Mouse (Mus musculus) forebrain, embryonic 14.5 days (tissue): Measurements from ENCODE around the gene Nes. TPM values are rescaled to one million over a fixed set of nuclear protein-coding genes. Genes with fewer than 3 reads are reported as not detected.

ENCODE experiments used
- ATAC-seq: fragments of 200-750 bp; cut with Nextera tagmentation; 2 replicates; pipeline ENCODE4 v1.8.0; 2017; ENCODE audit warnings: mild to moderate bottlenecking, moderate library complexity
- DNase-seq: peaks from one replicate; pipeline ENCODE4 v3.0.0-alpha.2; 2015; ENCODE audit warnings: low spot score
- H3K27ac ChIP-seq: fragments of 300-500 bp; sonication (generic); 2 replicates; pipeline ENCODE4 v1.5.1; 2014; ENCODE audit warnings: low read depth, mild to moderate bottlenecking, control low read depth, low read length, moderate library complexity
- H3K27me3 ChIP-seq: fragments of 300-500 bp; sonication (generic); replicated peaks from 2 replicates; pipeline ENCODE4 v1.6.1; 2014; ENCODE audit warnings: low read length, control low read depth, mixed read lengths; ENCODE audit not compliant: control insufficient read depth, insufficient read depth
- H3K36me3 ChIP-seq: fragments of 300-500 bp; sonication (generic); 2 replicates; pipeline ENCODE4 v1.6.1; 2014; ENCODE audit warnings: low read length, control low read depth; ENCODE audit not compliant: control insufficient read depth, insufficient read depth
- H3K4me1 ChIP-seq: fragments of 300-500 bp; sonication (generic); 2 replicates; pipeline ENCODE4 v1.6.1; 2014; ENCODE audit warnings: antibody characterized with exemption, low read length, control low read depth; ENCODE audit not compliant: control insufficient read depth, insufficient read depth
- H3K4me2 ChIP-seq: fragments of 300-500 bp; sonication (generic); 2 replicates; pipeline ENCODE4 v1.6.1; 2014; ENCODE audit warnings: mild to moderate bottlenecking, control low read depth, low read length
- H3K4me3 ChIP-seq: fragments of 300-500 bp; sonication (generic); 2 replicates; pipeline ENCODE4 v1.5.1; 2014; ENCODE audit warnings: low read depth, low read length, control low read depth
- H3K9ac ChIP-seq: fragments of 300-500 bp; sonication (generic); 2 replicates; pipeline ENCODE4 v1.6.1; 2014; ENCODE audit warnings: mild to moderate bottlenecking, low read length, control low read depth, moderate library complexity
- H3K9me3 ChIP-seq: fragments of 300-500 bp; sonication (generic); replicated peaks from 2 replicates; pipeline ENCODE4 v1.6.1; 2016; ENCODE audit warnings: low read length, control low read depth, mixed read lengths; ENCODE audit not compliant: control insufficient read depth
- WGBS: fragments of 180-500 bp; shearing (Covaris S2); extraction: QIAGEN DNeasy Blood & Tissue Kit; methylation state at CpG from one replicate; pipeline ENCODE4 v1.1.7; 2014; 5-methylcytosine and 5-hydroxymethylcytosine counted together
- polyA plus RNA-seq: library from polyadenylated mRNA; unstranded; fragments of >200 nt; fragmentation: Nextera tagmentation; extraction: Ambion mirVana; gene quantifications from 2 replicates; pipeline ENCODE4 v1.2.1, GENCODE M21; 2014

The Nes gene
- polyA plus RNA-seq, 1 experiment from 2014 or later = 23.1 TPM

DNA sequence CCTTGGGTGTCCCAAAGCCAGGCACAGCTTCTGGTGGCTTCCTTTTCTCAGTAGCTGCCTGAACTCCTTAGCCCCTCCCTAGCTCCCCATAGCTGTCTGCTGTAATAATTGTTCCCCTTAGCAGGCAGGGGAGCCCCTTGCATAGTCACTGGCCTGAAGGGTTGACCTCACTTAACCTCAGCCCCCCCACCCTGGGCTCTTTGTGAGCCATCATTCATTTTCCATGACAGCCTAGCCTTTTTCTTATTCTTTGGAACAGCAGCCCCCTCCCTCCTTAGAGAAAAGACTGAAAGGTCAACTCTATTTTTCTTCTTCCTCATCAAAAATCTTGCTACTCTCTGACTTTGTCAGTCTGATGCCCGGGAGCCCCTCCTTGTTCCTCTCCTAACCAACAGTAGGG lies 11.9 kb upstream of the Nes start:
- no peaks in the 10 kb centered on the region for H3K27me3 ChIP-seq
- H3K4me3 ChIP-seq = no peak overlapping the region
- ATAC-seq = no peak
- no peaks in the 10 kb centered on the region for H3K36me3 ChIP-seq
- H3K4me1 ChIP-seq = peaks cover 11% of the 10 kb centered on the region; the same call in 1 of the 2 replicates
- H3K4me2 ChIP-seq = no peak overlapping the region
- DNase-seq = no peak
- WGBS = 39% methylated on average over 1 of the region's 1 CpGs
- H3K9me3 ChIP-seq = no peaks in the 10 kb centered on the region
- 0 out of 2 replicates have a peak overlapping the region, but pooled peaks have one; percentile 3 for H3K27ac ChIP-seq
- no peak overlapping the region for H3K9ac ChIP-seq

DNA sequence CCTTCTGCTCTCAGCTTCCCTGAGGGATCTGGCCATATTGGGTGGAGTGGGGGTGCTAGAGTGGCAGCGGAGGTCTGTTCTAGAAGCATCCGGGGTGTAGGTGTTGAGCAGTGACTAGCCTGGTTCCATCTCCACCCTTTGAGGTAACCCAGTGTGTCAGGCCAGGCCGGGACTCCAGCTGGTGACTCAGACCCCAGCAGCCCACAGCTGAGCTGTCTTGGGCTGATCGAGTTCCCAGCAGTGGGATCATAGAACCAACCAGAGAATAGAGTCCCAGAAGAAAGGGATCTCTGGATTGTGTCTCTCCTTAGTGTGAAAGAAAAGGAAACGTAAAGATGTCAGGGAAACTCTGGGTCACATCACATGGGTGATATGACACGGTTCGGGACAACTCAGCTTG lies 11.5 kb upstream of the Nes start:
- H3K27ac ChIP-seq = peak overlapping the region; percentile 3; the same call in 1 of the 2 replicates
- H3K27me3 ChIP-seq = no peaks in the 10 kb centered on the region
- H3K4me2 ChIP-seq = no peak overlapping the region
- H3K9me3 ChIP-seq = no peaks in the 10 kb centered on the region
- 66% methylated on average over 7 of the region's 7 CpGs for WGBS
- H3K9ac ChIP-seq = no peak overlapping the region
- ATAC-seq (no peak), DNase-seq (no peak)
- no peaks in the 10 kb centered on the region for H3K36me3 ChIP-seq
- no peak overlapping the region for H3K4me3 ChIP-seq
- peaks cover 11% of the 10 kb centered on the region; the same call in 1 of the 2 replicates for H3K4me1 ChIP-seq

DNA sequence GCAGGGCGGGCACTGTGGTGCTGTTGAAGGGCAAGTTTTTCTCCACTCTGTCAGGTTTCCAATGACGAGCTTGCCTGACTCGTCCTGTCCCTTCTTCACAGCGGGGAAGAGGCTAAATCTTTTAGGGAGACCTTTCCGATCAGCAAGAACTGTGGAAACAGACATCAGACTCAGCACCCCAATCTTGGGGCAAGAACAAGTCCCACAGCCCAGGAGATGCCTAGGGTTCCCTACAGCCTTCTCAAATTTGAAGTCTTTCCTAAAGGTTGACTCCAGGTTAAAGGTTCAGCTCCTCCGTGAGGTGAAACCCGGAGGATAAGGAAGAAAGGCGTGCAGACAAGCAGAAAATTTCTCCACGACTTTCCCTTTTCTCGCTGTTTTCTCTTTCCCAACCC lies 10.7 kb upstream of the Nes start:
- peak; percentile 5; the same call in 1 of the 2 replicates for ATAC-seq
- H3K36me3 ChIP-seq = no peaks in the 10 kb centered on the region
- peak overlapping the region; percentile 95 for H3K27ac ChIP-seq
- H3K4me2 ChIP-seq = peak overlapping the region; percentile 76
- H3K9ac ChIP-seq = peak overlapping the region; percentile 79
- 3% methylated on average over 10 of the region's 10 CpGs for WGBS
- H3K27me3 ChIP-seq = no peaks in the 10 kb centered on the region
- H3K9me3 ChIP-seq = no peaks in the 10 kb centered on the region
- H3K4me3 ChIP-seq = peak overlapping the region; percentile 40
- H3K4me1 ChIP-seq = peaks cover 11% of the 10 kb centered on the region; the same call in 1 of the 2 replicates
- DNase-seq = no peak

DNA sequence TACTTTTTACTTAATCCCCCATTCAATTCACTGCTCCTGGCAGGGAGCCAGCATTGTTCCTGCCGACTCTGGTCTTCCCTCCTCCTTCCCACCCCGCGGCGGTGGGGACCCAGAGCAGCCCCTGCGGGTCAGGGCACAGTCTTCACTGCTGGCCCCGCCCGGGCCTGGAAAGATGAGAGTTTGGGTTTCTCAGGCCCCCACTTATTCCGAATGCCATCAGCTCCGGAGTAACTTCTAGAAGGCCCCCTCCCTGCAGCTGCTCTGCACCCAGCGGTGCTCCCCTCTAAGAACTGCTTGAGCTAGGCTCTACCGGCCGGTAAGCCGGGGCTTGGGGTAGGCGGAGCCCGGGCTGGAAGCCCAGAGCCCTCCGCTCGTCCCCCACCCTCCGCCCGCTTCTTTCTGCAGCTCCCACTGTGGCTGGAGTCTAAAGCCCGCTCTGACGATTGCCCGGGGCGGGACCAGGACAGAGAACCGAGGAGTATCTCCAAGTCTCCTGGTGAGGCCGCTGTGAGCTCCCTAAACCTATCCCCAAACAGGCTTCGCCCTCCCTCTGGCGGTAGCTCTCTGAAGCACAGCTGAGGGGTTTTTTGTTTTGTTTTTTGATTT lies 10.2 kb upstream of the Nes start:
- ATAC-seq = peak; percentile 99
- Histone ChIP-seq H3K36me3 (no peaks in the 10 kb centered on the region), H3K9ac (peak overlapping the region; percentile 79), H3K27me3 (no peaks in the 10 kb centered on the region), H3K9me3 (no peaks in the 10 kb centered on the region), H3K4me1 (peaks cover 11% of the 10 kb centered on the region; the same call in 1 of the 2 replicates), H3K4me3 (peak overlapping the region; percentile 40), H3K4me2 (peak overlapping the region; percentile 76), H3K27ac (peak overlapping the region; percentile 95)
- under 1% methylated on average over 27 of the region's 27 CpGs for WGBS
- peak; percentile 98 for DNase-seq

DNA sequence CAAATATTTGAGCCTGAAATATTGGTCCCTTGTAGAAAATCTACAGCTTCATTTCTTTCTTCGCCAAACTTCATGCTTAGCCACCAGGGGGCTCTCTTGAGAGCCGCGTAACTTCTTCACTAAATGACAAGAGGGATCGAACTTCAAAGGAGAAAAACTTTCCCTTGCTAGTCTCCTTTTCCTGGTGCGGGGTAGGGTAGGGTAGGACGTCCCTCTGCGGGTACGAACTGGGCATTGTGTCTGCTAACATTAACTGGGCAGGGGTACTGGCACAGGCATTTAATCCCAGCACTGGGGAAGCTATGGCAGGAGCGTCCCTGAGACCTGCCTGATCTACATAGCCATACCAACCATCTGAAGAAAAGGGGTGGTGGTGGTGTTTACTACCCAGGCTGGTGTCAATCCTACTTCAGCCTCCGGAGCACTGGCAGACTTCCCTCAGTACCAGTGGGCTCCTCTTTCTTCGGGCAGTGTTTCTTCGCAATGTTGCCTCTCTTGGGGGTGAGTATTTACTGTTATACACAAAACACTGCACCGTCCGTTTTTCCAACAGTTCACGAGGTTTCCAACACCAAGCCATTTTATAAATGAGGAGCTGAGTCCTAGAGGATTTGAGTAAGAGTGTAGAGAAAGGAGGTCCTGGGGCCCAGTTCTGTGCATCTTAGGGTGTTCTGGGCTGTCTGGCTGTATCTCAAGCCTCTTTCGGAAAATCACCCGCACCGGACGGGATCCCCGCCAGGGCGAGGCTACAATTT lies 517 bp upstream of the Nes start:
- Histone ChIP-seq H3K27me3 (no peaks in the 10 kb centered on the region), H3K27ac (peak overlapping the region; percentile 56; the same call in 1 of the 2 replicates), H3K4me1 (peaks cover 31% of the 10 kb centered on the region), H3K36me3 (peaks cover 3% of the 10 kb centered on the region), H3K4me3 (peak overlapping the region; percentile 67), H3K9ac (peak overlapping the region; percentile 84), H3K4me2 (peak overlapping the region; percentile 94), H3K9me3 (no peaks in the 10 kb centered on the region)
- ATAC-seq (peak; percentile 6; the same call in 1 of the 2 replicates), DNase-seq (peak; percentile 87)
- WGBS = 0% methylated on average over 21 of the region's 21 CpGs

DNA sequence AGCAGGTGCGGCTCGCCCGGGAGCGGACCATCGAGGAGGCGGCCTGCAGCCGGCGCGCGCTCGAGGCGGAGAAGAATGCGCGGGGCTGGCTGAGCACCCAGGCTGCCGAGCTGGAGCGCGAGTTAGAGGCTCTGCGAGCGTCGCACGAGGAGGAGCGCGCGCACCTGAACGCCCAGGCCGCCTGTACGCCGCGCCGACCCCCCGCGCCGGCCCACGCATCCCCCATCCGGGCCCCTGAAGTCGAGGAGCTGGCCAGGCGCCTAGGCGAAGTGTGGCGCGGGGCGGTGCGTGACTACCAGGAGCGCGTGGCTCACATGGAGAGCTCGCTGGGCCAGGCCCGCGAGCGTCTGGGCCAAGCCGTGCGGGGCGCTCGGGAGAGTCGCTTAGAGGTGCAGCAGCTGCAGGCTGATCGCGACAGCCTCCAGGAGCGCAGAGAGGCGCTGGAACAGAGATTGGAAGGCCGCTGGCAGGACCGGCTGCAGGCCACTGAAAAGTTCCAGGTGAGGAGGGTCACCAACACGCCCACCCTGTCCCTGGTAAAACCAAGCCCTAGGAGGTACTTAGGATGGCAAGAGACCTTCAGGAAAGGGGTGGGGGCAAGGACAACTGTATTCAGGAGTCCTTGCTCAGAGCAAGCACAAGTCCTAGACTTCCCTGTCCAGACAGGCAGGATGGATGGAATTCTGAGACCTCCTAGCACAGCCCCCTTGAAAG lies 768 bp downstream of the Nes start:
- Histone ChIP-seq H3K27me3 (no peaks in the 10 kb centered on the region), H3K36me3 (peaks cover 14% of the 10 kb centered on the region), H3K4me1 (peaks cover 31% of the 10 kb centered on the region), H3K4me3 (peak overlapping the region; percentile 67), H3K4me2 (peak overlapping the region; percentile 94), H3K27ac (peak overlapping the region; percentile 94), H3K9ac (peak overlapping the region; percentile 84), H3K9me3 (no peaks in the 10 kb centered on the region)
- DNase-seq (peak; percentile 48), ATAC-seq (peak; percentile 15; the same call in 1 of the 2 replicates)
- WGBS = under 1% methylated on average over 60 of the region's 60 CpGs

DNA sequence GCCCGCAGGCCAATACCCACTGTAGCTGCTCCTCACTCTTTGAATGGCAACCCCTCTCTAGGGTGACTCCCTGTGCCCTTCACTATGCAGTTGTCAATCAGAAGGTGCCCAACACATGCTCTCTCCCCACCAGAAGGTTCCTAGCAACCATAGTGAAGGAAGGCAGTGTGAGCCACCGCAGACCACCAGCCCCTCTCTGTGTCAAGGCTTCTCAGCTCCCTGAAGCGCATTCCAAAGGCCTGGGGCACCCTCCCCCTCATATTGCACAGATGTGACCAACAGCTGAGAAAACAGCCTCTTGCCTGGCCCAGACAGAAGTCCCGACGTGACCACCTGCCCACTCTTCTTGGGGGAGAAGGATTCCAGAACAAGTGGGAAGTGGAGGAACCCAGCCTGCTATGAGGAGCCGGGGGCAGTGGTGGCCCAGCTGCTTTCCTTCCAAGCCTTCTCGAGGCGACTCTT lies 1.4 kb downstream of the Nes start:
- Histone ChIP-seq H3K27ac (peak overlapping the region; percentile 94), H3K9ac (peak overlapping the region; percentile 84), H3K27me3 (no peaks in the 10 kb centered on the region), H3K4me1 (peaks cover 31% of the 10 kb centered on the region), H3K4me3 (peak overlapping the region; percentile 67), H3K9me3 (no peaks in the 10 kb centered on the region), H3K4me2 (peak overlapping the region; percentile 94), H3K36me3 (peaks cover 20% of the 10 kb centered on the region)
- no peak for ATAC-seq
- 2% methylated on average over 8 of the region's 8 CpGs for WGBS
- DNase-seq = no peak

DNA sequence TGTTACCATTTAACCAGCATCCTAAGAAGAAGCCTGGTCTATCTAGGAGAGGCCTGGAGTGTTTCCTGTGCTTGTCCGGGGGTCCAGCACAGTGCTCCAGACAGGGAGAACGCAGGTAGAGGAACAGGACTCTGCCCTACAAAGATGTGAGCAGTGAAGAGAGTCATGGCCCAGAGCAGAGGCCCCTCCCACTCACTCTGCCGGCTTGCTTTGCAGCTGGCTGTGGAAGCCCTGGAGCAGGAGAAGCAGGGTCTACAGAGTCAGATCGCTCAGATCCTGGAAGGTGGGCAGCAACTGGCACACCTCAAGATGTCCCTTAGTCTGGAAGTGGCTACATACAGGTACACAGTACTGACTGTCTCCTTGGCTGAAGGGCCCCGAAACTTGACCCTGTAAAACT lies 1.9 kb downstream of the Nes start:
- DNase-seq (no peak), ATAC-seq (no peak)
- Histone ChIP-seq H3K4me3 (peak overlapping the region; percentile 67), H3K27ac (peak overlapping the region; percentile 94), H3K9ac (peak overlapping the region; percentile 84), H3K27me3 (no peaks in the 10 kb centered on the region), H3K4me1 (peaks cover 31% of the 10 kb centered on the region), H3K4me2 (peak overlapping the region; percentile 94), H3K36me3 (peaks cover 23% of the 10 kb centered on the region), H3K9me3 (no peaks in the 10 kb centered on the region)
- 7% methylated on average over 5 of the region's 5 CpGs for WGBS
